Mouse (Mus musculus) liver, adult 2 months (tissue): ENCODE data around the gene Fgfr2.

Experiments used
- CTCF ChIP-seq: fragments of 200-500 bp; IDR thresholded peaks from 2 replicates; pipeline ENCODE4 v1.5.1; 2011; ENCODE audit warnings: low read depth, low read length, control low read depth
- POLR2A ChIP-seq: fragments of 200-500 bp; IDR thresholded peaks from 2 replicates; pipeline ENCODE4 v1.6.1; 2011; ENCODE audit warnings: low read length, control low read depth; ENCODE audit not compliant: insufficient read depth; ENCODE audit errors: extremely low read depth

- TF ChIP-seq CTCF (no peak), POLR2A (no peak)
Measured at GRCm38 (mm10) chr7:133019481-133020020, 103.6 kb downstream of the Fgfr2 start.
